Mouse (Mus musculus): ENCODE results near the gene Sparc.

Gene Sparc

GRCm38 (mm10) chr11:55407133-55407532 lies 15.8 kb downstream of the Sparc start:
- no peak for DNase-seq (ENCODE audit: low read depth, low spot score)

- DNase-seq (ENCODE audit: low read depth, low spot score): peak; percentile 52
Measured at GRCm38 (mm10) chr11:55405601-55406469, 17.1 kb downstream of the Sparc start.

- DNase-seq (ENCODE audit: low read depth, low spot score): no peak
Measured at GRCm38 (mm10) chr11:55404659-55405457, 18.1 kb downstream of the Sparc start.

- DNase-seq (ENCODE audit: low read depth, low spot score): no peak
Measured at GRCm38 (mm10) chr11:55400863-55401262, 22.1 kb downstream of the Sparc start.

- DNase-seq (ENCODE audit: low read depth, low spot score): no peak
Measured at GRCm38 (mm10) chr11:55398371-55398770, 24.6 kb downstream of the Sparc start.

- DNase-seq (ENCODE audit: low read depth, low spot score): peak; percentile 49
Measured at GRCm38 (mm10) chr11:55397441-55397840, 25.5 kb downstream of the Sparc start.

- peak; percentile 47 for DNase-seq (ENCODE audit: low read depth, low spot score)
Measured at GRCm38 (mm10) chr11:55397036-55397435, 25.9 kb downstream of the Sparc start.

GRCm38 (mm10) chr11:55395073-55395642 lies 27.8 kb downstream of the Sparc start:
- DNase-seq (ENCODE audit: low read depth, low spot score): no peak

GRCm38 (mm10) chr11:55394592-55394991 lies 28.4 kb downstream of the Sparc start:
- no peak for DNase-seq (ENCODE audit: low read depth, low spot score)

- peak; percentile 47 for DNase-seq (ENCODE audit: low read depth, low spot score)
Measured at GRCm38 (mm10) chr11:55392474-55392873, 30.5 kb downstream of the Sparc start.

GRCm38 (mm10) chr11:55389778-55390177 lies 33.2 kb downstream of the Sparc start:
- DNase-seq (ENCODE audit: low read depth, low spot score): peak; percentile 80

- DNase-seq (ENCODE audit: low read depth, low spot score): no peak
Measured at GRCm38 (mm10) chr11:55387576-55387975, 35.4 kb downstream of the Sparc start.

- DNase-seq (ENCODE audit: low read depth, low spot score): peak; percentile 85
Measured at GRCm38 (mm10) chr11:55386424-55387063, 36.4 kb downstream of the Sparc start.

- no peak for DNase-seq (ENCODE audit: low read depth, low spot score)
Measured at GRCm38 (mm10) chr11:55383463-55384045, 39.4 kb downstream of the Sparc start.

- no peak for DNase-seq (ENCODE audit: low read depth, low spot score)
Measured at GRCm38 (mm10) chr11:55380908-55381307, 42.1 kb downstream of the Sparc start.

- DNase-seq (ENCODE audit: low read depth, low spot score): peak; percentile 87
Measured at GRCm38 (mm10) chr11:55378371-55378770, 44.6 kb downstream of the Sparc start.

- no peak for DNase-seq (ENCODE audit: low read depth, low spot score)
Measured at GRCm38 (mm10) chr11:55373838-55374237, 49.1 kb downstream of the Sparc start.

- DNase-seq (ENCODE audit: low read depth, low spot score): no peak
Measured at GRCm38 (mm10) chr11:55373373-55373772, 49.6 kb downstream of the Sparc start.

- no peak for DNase-seq (ENCODE audit: low read depth, low spot score)
Measured at GRCm38 (mm10) chr11:55372001-55372400, 51.0 kb downstream of the Sparc start.

GRCm38 (mm10) chr11:55369093-55369471 lies 53.9 kb downstream of the Sparc start:
- DNase-seq (ENCODE audit: low read depth, low spot score): peak; percentile 56

GRCm38 (mm10) chr11:55368388-55369092 lies 54.4 kb downstream of the Sparc start:
- DNase-seq (ENCODE audit: low read depth, low spot score): no peak

All from skeletal muscle tissue, adult 2 months (tissue).